Mouse (Mus musculus): ENCODE results near the gene Lrba. TPM values are rescaled to one million over a fixed set of nuclear protein-coding genes. Genes with fewer than 3 reads are reported as not detected.

The Lrba gene
- total RNA-seq, 2 experiments from 2014 or later: 24.1 to 33.4 TPM

DNA sequence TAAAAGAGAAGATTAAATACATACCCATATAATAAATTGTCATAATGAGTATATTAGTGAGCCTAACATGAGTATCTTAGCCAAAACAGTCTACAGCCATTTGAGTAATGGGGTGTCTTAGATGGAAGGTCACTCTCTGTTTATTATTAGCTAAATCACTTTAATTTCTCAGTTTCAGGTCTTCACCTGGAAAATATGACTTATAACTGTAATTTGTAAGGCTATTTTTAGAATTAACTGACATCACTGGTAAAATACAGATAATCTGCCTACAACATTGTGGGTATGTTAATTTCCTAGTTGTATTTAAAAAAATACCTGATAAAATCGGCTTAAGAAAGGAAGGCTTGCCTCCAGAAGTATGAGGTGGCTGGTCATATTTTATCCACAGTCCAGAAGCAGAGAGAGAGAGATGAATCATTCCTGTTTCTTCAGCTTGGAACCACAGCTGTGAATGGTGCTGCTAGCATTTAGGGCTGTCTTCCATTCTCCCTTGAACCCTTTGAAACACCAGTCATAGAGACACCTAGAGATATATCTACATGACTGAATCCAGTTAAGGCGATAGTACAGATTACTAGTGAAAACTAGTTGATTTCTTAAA lies 294.1 kb downstream of the Lrba start:
- DNase-seq: no peak

- no peak for DNase-seq
Observed at GRCm38 (mm10) chr3:86522880-86523505, 298.5 kb downstream of the Lrba start.

GRCm38 (mm10) chr3:86531531-86532269 lies 307.2 kb downstream of the Lrba start:
- no peak for DNase-seq

DNA sequence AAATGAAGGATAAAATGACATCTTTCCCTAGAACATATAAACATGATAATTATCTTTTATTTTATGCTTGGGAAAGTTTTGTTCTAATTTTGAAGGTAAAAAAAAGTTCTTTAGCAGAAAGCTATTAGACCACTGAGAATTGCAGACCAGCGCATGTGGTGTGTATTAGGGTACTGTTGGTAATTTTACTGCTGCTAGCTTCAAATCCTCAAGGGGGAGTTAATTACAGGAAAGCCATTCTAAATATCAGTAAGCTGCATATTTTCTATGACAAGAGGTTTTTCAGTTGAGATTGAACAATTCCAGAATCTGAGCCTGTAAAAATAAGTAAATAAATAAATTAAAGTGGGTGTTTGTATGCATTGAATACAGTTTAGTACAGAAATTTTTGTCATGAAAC lies 312.3 kb downstream of the Lrba start:
- DNase-seq: no peak

DNA sequence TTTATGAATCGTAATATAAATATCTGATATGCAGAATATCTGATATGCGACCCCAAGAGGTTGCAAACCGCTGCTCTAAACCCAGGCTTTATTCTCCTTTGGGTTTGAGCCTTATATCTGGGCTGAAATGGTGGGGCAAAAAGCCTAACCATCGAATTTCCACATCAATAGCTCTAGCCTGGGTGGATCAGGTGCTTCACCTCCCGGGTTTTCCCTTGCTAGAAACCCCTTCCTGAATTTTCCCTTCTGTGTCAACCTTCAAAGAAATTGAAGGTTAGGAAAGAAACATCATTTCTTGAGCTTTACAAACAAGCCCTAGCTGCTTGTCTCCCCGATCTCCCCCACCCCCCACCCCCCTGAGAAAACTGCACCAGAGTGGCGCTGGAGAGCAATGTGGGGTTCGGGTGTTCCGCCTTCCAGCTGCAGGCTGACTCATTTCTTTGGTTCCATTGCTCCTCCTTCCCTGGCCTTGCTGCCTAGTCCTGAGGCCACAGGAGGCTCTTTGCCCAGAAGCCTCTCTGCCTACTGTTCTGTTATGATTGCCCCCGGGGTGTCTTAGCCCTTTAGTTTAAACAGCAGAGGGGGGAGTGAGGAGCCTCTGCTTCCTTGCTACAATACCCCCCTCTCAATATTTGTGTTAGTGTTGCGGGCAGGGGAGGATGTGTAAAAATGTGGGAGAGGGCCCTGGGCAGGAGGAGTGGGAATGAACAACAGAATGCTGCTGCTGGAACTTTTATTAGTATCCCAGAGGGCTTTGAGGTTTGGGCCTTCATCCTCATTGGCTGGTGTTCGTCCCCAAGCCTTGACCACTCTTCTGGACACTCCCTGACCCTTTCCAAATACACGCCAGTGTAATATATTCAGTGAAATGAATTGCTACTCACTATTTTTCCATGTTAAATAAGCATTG lies 314.4 kb downstream of the Lrba start:
- DNase-seq: peak; percentile 36

- DNase-seq: no peak
Observed at GRCm38 (mm10) chr3:86539555-86540168, 315.2 kb downstream of the Lrba start.

DNA sequence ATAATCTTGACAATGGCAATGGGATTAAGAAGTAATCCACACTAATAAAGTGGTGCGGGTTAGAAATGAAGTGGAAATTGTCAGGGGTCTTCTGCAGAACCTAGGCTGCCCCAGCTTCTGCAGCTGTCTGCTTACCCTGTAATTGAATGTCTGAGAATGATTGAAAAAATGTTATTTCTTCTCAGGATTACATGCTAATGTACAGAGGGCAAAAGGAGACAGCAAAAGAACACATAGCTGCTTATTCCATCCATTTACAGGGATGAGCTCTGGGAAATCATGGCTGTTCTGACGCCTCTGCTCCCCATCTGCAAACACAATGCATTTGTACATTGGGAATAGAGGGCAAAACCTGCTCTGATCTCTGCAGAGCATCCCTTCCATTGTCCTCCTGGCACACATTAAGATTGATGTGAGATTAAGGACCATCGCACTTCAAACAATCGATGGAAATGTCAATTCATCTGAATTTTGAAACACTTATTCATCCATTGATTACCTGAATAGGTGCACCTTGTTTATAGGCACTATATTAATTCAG lies 316.7 kb downstream of the Lrba start:
- DNase-seq: no peak

DNA sequence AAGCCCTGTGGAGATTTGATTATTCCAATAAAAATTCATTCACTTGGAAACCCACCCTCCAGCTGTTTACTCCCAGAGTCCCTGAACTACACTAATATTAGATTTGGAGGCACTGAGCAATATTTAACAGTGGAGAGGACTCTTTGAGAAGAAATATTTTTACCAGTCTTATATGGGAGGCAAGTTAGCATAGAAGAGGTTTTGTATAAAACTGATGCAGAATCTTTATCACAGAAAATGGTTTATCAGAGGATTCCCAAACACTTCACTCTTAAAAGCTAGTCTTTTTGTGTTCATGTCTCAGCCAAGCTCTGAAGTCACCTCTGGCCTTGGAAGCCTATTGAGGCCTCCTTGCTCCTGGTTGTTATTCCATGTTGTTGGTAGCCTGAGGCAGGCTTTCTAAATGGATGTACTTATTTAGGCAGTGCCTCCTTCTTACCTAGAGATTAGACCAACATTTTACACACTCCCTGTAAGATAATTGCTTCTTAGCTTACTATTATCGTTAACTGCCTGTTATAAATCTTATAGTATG lies 317.4 kb downstream of the Lrba start:
- DNase-seq: no peak

GRCm38 (mm10) chr3:86544785-86545184 lies 320.3 kb downstream of the Lrba start:
- no peak for DNase-seq

GRCm38 (mm10) chr3:86545945-86546344 lies 321.5 kb downstream of the Lrba start:
- DNase-seq: no peak

DNA sequence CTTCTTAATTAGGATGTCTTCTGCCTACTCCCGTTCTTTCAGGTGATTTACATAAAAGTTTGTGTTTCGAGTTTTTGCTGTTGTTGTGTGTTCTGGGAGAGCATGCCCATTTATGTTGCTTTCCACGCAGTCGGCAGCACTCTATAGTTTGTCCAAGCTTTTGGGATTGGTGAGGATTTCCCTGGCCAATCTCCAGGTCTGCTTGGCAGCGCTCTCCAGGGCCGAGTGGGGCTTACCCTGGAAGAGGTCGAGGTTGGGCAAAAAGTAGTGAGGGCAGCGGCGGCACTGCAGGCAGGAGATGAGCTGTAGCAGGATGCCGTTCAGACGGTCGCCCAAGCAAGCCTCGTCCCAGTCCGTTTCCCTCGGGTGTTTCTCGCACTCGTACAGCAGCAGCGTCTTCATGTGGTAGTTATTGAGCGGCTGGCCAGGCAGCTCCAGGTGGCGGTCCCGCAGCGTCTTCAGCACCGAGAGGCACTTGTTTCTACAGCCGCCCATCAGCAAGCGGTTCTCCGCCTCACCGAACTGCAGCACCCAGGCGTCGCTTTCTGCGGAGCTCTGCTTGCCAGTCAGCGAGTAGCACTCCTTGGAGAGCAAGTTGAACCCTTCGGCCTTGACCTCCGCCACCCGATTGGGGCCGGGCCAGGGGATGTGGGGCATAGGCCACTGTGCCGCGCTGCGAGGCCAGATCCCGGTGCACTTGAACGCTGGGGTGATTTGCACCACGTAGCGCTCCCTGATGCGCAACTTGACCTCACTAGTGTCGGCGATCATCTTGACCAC lies 322.2 kb downstream of the Lrba start:
- peak; percentile 86 for DNase-seq

GRCm38 (mm10) chr3:86547251-86547791 lies 322.8 kb downstream of the Lrba start:
- peak; percentile 27 for DNase-seq

GRCm38 (mm10) chr3:86548091-86549015 lies 323.9 kb downstream of the Lrba start, which contains the start of gene Mab21l2:
Mab21l2 (minus strand) TSS chr3:86548629.
- DNase-seq: peak; percentile 50

GRCm38 (mm10) chr3:86550301-86551010 lies 326.0 kb downstream of the Lrba start:
- DNase-seq: peak; percentile 28

- DNase-seq: no peak
Observed at GRCm38 (mm10) chr3:86551011-86551728, 326.7 kb downstream of the Lrba start.

- no peak for DNase-seq
Observed at GRCm38 (mm10) chr3:86552170-86552569, 327.7 kb downstream of the Lrba start.

GRCm38 (mm10) chr3:86558976-86559375 lies 334.5 kb downstream of the Lrba start:
- no peak for DNase-seq

- no peak for DNase-seq
Observed at GRCm38 (mm10) chr3:86559635-86560034, 335.2 kb downstream of the Lrba start.

All from adrenal gland, postnatal 10 days (tissue).